Mouse (Mus musculus) stomach, postnatal 0 days (tissue): Measurements from ENCODE around the gene Prpsap2.

Source experiments
- CTCF ChIP-seq: IDR thresholded peaks from 2 replicates; pipeline ENCODE4 v1.5.1; 2016; ENCODE audit warnings: antibody characterized with exemption, low read depth, mild to moderate bottlenecking, moderate library complexity
- EP300 ChIP-seq: optimal IDR thresholded peaks from 2 replicates; pipeline ENCODE3; 2016; ENCODE audit warnings: antibody characterized with exemption

DNA sequence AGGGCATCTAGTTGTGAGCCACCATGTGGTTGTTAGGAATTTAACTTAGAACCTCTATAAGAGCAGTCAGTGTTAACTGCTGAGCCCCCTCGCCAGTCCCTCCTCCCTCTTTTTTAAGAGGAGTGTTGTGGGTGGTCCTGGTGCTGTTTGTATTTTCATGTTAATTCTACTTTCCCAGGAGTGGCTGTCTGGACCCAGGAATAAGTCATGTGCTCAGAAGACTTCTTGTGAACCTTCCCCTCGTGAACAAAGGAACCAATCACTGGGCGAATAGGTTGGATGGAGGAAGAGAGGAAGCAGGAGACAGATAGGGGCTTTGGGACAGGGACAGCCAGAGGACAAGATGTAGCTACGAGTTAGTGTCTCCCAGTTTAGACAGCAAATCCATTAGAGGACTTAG, 47.9 kb upstream of the Prpsap2 start:
- TF ChIP-seq CTCF: no peak
- TF ChIP-seq EP300: no peak
